Mouse (Mus musculus) large intestine, adult 2 months (tissue): Measurements from ENCODE around the gene Hoxd3. TPM values are rescaled to one million over a fixed set of nuclear protein-coding genes. Genes with fewer than 3 reads are reported as not detected.

Source experiments
- DNase-seq: peaks from one replicate; pipeline ENCODE4 v3.0.0-alpha.2; 2012; ENCODE audit warnings: low read depth, low spot score
- WGBS: fragments of 180-500 bp; shearing (Covaris S2); methylation state at CpG from one replicate; pipeline ENCODE4 v1.1.7; 2018; 5-methylcytosine and 5-hydroxymethylcytosine counted together
- polyA plus RNA-seq: library from polyadenylated mRNA; depleted of rRNA; stranded (reverse); fragments of >200 nt; gene quantifications from 2 replicates; pipeline ENCODE4 v1.2.3, GENCODE M21; 2012

Hoxd3 gene
- polyA plus RNA-seq, 1 experiment = 0.06 TPM

GRCm38 (mm10) chr2:74691022-74691951, 20.4 kb upstream of the Hoxd3 start, which contains the start of gene Hoxd10:
TSS of gene Hoxd10 (plus strand) at chr2:74691924.
- 9% methylated on average over 56 of the region's 56 CpGs for WGBS
- DNase-seq = no peak

GRCm38 (mm10) chr2:74691995-74692807, 19.5 kb upstream of the Hoxd3 start:
- 10% methylated on average over 35 of the region's 35 CpGs for WGBS
- no peak for DNase-seq

- WGBS = 24% methylated on average over 20 of the region's 20 CpGs
- no peak for DNase-seq
Observed at GRCm38 (mm10) chr2:74692808-74693431, 18.8 kb upstream of the Hoxd3 start.

- 41% methylated on average over 4 of the region's 4 CpGs for WGBS
- DNase-seq = no peak
Observed at GRCm38 (mm10) chr2:74693432-74693827, 18.3 kb upstream of the Hoxd3 start.

GRCm38 (mm10) chr2:74694066-74694465, 17.7 kb upstream of the Hoxd3 start:
- WGBS = 20% methylated on average over 16 of the region's 16 CpGs
- no peak for DNase-seq

GRCm38 (mm10) chr2:74695383-74695782, 16.3 kb upstream of the Hoxd3 start:
- DNase-seq = no peak
- 40% methylated on average over 1 of the region's 1 CpGs for WGBS

- DNase-seq = no peak
Observed at GRCm38 (mm10) chr2:74695813-74696430, 15.8 kb upstream of the Hoxd3 start.

GRCm38 (mm10) chr2:74696442-74697335, 15.0 kb upstream of the Hoxd3 start:
- no peak for DNase-seq
- WGBS = 29% methylated on average over 34 of the region's 34 CpGs

More at GRCm38 (mm10) chr2:74695813-74696430, 15.8 kb upstream of the Hoxd3 start:
- WGBS = 42% methylated on average over 7 of the region's 7 CpGs

- DNase-seq = no peak
Observed at GRCm38 (mm10) chr2:74697567-74698121, 14.1 kb upstream of the Hoxd3 start, which contains the start of gene Hoxd9. TSS of gene Hoxd9 (plus strand) at chr2:74697727.

GRCm38 (mm10) chr2:74698201-74699052, 13.3 kb upstream of the Hoxd3 start:
- DNase-seq = no peak
- 3% methylated on average over 86 of the region's 86 CpGs for WGBS

More at GRCm38 (mm10) chr2:74697567-74698121, 14.1 kb upstream of the Hoxd3 start, which contains the start of gene Hoxd9:
- WGBS = 2% methylated on average over 43 of the region's 43 CpGs

GRCm38 (mm10) chr2:74699053-74699430, 12.7 kb upstream of the Hoxd3 start:
- WGBS = 12% methylated on average over 17 of the region's 17 CpGs

GRCm38 (mm10) chr2:74699664-74700545, 11.8 kb upstream of the Hoxd3 start:
- WGBS = 45% methylated on average over 23 of the region's 23 CpGs
- DNase-seq = no peak

More at GRCm38 (mm10) chr2:74699053-74699430, 12.7 kb upstream of the Hoxd3 start:
- no peak for DNase-seq

GRCm38 (mm10) chr2:74700546-74701112, 11.1 kb upstream of the Hoxd3 start:
- WGBS = 26% methylated on average over 22 of the region's 22 CpGs
- DNase-seq = no peak

GRCm38 (mm10) chr2:74701949-74702819, 9.5 kb upstream of the Hoxd3 start:
- no peak for DNase-seq
- WGBS = 18% methylated on average over 17 of the region's 17 CpGs

- DNase-seq = no peak
- 45% methylated on average over 6 of the region's 6 CpGs for WGBS
Observed at GRCm38 (mm10) chr2:74702820-74703219, 8.9 kb upstream of the Hoxd3 start.
